Mouse (Mus musculus): ENCODE data around the gene Ltc4s. TPM values are rescaled to one million over a fixed set of nuclear protein-coding genes. Genes with fewer than 3 reads are reported as not detected.
A peak's percentile ranks its signal among the peaks of the same experiment; 100 is the strongest.

Gene Ltc4s
- polyA plus RNA-seq, 1 experiment from 2014 or later: 4.2 TPM

DNA sequence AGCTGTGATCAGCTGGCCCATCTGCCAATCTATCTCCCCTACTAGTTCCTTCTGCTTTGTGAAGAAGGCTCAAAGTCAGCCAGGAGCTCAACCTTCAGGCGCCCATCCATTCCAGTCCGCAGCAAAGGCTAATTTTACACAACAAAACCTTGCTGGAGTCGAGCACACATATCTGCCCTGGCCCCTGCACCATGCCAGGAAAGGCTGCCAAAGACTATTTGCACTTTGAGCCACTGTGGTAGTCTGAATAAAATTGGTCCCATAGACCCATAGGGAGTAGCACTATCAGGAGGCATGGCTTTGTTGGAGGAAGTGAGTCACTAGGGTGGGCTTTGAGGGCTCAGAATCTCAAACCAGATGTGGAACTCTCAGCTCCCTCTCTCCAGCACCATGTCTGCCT is 33.0 kb downstream of the Ltc4s start:
- no peak for ATAC-seq
- no peak overlapping the region for H3K9ac ChIP-seq
- 91% methylated on average over 3 of the region's 3 CpGs for WGBS
- 0 out of 2 replicates have a peak, but pooled peaks cover 3% of the 10 kb centered on the region for H3K4me1 ChIP-seq (replicated peaks)
- H3K4me3 ChIP-seq (replicated peaks): no peak overlapping the region
- H3K36me3 ChIP-seq: peaks cover 63% of the 10 kb centered on the region
- no peaks in the 10 kb centered on the region for H3K9me3 ChIP-seq
- H3K27me3 ChIP-seq (replicated peaks): no peaks in the 10 kb centered on the region
- H3K4me2 ChIP-seq (replicated peaks): no peak overlapping the region
- no peak overlapping the region for H3K27ac ChIP-seq

DNA sequence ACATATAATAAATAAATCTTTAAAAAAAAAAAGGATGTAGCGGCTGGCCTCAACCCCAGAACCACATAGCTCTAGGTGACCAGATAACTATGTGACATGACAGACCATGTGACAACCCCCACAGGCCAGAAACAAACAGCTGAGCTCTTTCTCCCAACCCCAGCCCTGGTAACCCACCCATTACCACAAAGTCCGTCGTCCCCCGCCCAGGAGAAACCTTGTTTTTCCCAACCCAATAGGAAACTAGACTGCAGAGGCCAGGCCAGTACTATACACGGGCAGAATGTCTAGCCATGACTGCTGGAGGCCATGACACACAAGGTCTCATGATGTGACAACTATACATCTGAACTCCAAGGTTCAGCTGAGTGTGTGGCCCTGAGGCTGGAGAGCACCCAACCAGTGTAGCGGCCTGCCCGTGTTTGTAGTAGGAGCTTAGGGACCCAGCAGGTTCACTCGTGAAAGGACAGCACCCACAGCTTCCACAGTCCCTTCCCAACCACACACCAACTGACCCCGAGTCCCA is 35.1 kb downstream of the Ltc4s start:
- H3K27ac ChIP-seq: no peak overlapping the region
- 89% methylated on average over 9 of the region's 9 CpGs for WGBS

GRCm38 (mm10) chr11:50201590-50201989 is 36.8 kb downstream of the Ltc4s start:
- H3K9ac ChIP-seq: no peak overlapping the region
- no peak overlapping the region for H3K27ac ChIP-seq
- no peaks in the 10 kb centered on the region for H3K27me3 ChIP-seq (replicated peaks)
- no peaks in the 10 kb centered on the region for H3K4me1 ChIP-seq (replicated peaks)
- H3K4me3 ChIP-seq (replicated peaks): no peak overlapping the region
- 87% methylated on average over 3 of the region's 3 CpGs for WGBS
- no peak overlapping the region for H3K4me2 ChIP-seq (replicated peaks)
- no peak for ATAC-seq
- H3K9me3 ChIP-seq: no peaks in the 10 kb centered on the region
- H3K36me3 ChIP-seq: peaks cover 69% of the 10 kb centered on the region

More for the DNA sequence above, 35.1 kb downstream of the Ltc4s start:
- Histone ChIP-seq H3K36me3 (peaks cover 80% of the 10 kb centered on the region), H3K4me2 (replicated peaks) (no peak overlapping the region), H3K4me1 (replicated peaks) (no peaks in the 10 kb centered on the region), H3K9me3 (no peaks in the 10 kb centered on the region), H3K9ac (no peak overlapping the region), H3K27me3 (replicated peaks) (no peaks in the 10 kb centered on the region), H3K4me3 (replicated peaks) (no peak overlapping the region)
- ATAC-seq: no peak

DNA sequence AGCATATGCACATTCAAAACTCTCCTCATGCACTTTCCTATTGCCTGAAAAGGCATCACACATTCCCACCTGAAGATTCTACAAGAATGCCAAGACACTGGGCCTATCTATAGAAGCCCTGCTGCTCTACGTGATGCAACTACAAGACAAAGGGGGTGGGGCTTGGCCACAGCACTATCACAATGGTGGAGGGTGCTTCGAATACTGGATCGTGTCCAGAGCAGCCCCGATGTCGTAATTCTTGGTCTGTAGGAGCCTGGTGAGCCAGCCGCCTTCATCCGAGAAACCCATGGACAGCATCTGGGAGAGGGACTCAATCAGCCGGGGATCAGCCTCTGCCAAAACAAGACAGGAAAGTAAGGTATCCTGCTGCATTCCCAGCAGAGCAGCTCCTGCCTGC is 37.8 kb downstream of the Ltc4s start:
- 81% methylated on average over 8 of the region's 8 CpGs for WGBS
- no peak overlapping the region for H3K27ac ChIP-seq
- peaks cover 59% of the 10 kb centered on the region for H3K36me3 ChIP-seq
- H3K9ac ChIP-seq: no peak overlapping the region
- H3K4me3 ChIP-seq (replicated peaks): no peak overlapping the region
- no peaks in the 10 kb centered on the region for H3K9me3 ChIP-seq
- no peaks in the 10 kb centered on the region for H3K4me1 ChIP-seq (replicated peaks)
- H3K27me3 ChIP-seq (replicated peaks): no peaks in the 10 kb centered on the region
- H3K4me2 ChIP-seq (replicated peaks): no peak overlapping the region
- ATAC-seq: no peak

GRCm38 (mm10) chr11:50198916-50199315 is 39.5 kb downstream of the Ltc4s start:
- WGBS: 89% methylated on average over 2 of the region's 2 CpGs
- no peak overlapping the region for H3K4me3 ChIP-seq (replicated peaks)
- H3K9me3 ChIP-seq: no peaks in the 10 kb centered on the region
- no peak for ATAC-seq
- H3K36me3 ChIP-seq: peaks cover 43% of the 10 kb centered on the region
- no peaks in the 10 kb centered on the region; the same call in 1 of the 2 replicates for H3K4me1 ChIP-seq (replicated peaks)
- H3K4me2 ChIP-seq (replicated peaks): no peak overlapping the region
- H3K27ac ChIP-seq: no peak overlapping the region
- H3K27me3 ChIP-seq (replicated peaks): no peaks in the 10 kb centered on the region
- H3K9ac ChIP-seq: no peak overlapping the region

- Histone ChIP-seq H3K9ac (no peak overlapping the region), H3K27me3 (replicated peaks) (no peaks in the 10 kb centered on the region), H3K4me3 (replicated peaks) (no peak overlapping the region), H3K4me1 (replicated peaks) (no peaks in the 10 kb centered on the region; the same call in 1 of the 2 replicates), H3K4me2 (replicated peaks) (no peak overlapping the region), H3K27ac (no peak overlapping the region), H3K36me3 (peaks cover 40% of the 10 kb centered on the region), H3K9me3 (no peaks in the 10 kb centered on the region)
- WGBS: 94% methylated on average over 4 of the region's 5 CpGs
- ATAC-seq: no peak
Observed at GRCm38 (mm10) chr11:50198219-50198846, 40.1 kb downstream of the Ltc4s start.

DNA sequence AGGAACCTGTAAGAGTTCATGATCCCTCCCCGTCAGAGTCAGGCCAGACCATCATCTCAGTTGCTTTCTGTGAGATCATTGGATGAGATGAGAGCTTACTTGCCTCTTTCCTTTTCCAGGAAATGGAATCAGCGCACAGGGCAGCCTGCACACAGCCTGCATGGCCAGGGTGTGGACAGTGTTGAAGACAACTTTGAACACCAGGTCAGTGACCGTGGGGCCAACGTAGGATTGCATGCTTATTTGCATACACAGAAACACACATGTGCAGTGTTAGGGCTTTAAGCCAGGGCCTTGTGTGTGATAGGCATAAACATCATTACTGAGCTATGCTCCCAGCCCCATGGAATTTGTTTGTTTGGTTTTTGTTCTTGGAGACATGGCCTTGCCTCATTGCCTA is 40.9 kb downstream of the Ltc4s start:
- Histone ChIP-seq H3K27ac (no peak overlapping the region), H3K36me3 (peaks cover 34% of the 10 kb centered on the region)
- 84% methylated on average over 4 of the region's 4 CpGs for WGBS

GRCm38 (mm10) chr11:50194793-50195192 is 43.6 kb downstream of the Ltc4s start:
- WGBS: 66% methylated on average over 4 of the region's 4 CpGs
- Histone ChIP-seq H3K4me3 (replicated peaks) (no peak overlapping the region), H3K36me3 (peaks cover 10% of the 10 kb centered on the region; the same call in 1 of the 2 replicates), H3K27ac (no peak overlapping the region), H3K27me3 (replicated peaks) (no peaks in the 10 kb centered on the region), H3K9me3 (no peaks in the 10 kb centered on the region), H3K4me1 (replicated peaks) (no peaks in the 10 kb centered on the region; the same call in 1 of the 2 replicates), H3K9ac (no peak overlapping the region), H3K4me2 (replicated peaks) (no peak overlapping the region)
- ATAC-seq: peak; percentile 62

More for the DNA sequence above, 40.9 kb downstream of the Ltc4s start:
- Histone ChIP-seq H3K4me3 (replicated peaks) (no peak overlapping the region), H3K9ac (no peak overlapping the region), H3K4me1 (replicated peaks) (no peaks in the 10 kb centered on the region; the same call in 1 of the 2 replicates), H3K9me3 (no peaks in the 10 kb centered on the region), H3K4me2 (replicated peaks) (no peak overlapping the region), H3K27me3 (replicated peaks) (no peaks in the 10 kb centered on the region)
- ATAC-seq: no peak

GRCm38 (mm10) chr11:50194070-50194469 is 44.3 kb downstream of the Ltc4s start:
- Histone ChIP-seq H3K9me3 (no peaks in the 10 kb centered on the region), H3K27ac (no peak overlapping the region), H3K9ac (no peak overlapping the region), H3K27me3 (replicated peaks) (no peaks in the 10 kb centered on the region), H3K36me3 (peaks cover 4% of the 10 kb centered on the region; the same call in 1 of the 2 replicates), H3K4me2 (replicated peaks) (no peak overlapping the region), H3K4me1 (replicated peaks) (no peaks in the 10 kb centered on the region; the same call in 1 of the 2 replicates), H3K4me3 (replicated peaks) (no peak overlapping the region)
- WGBS: 57% methylated on average over 7 of the region's 7 CpGs
- 0 out of 2 replicates have a peak, but pooled peaks have one; percentile 26 for ATAC-seq

GRCm38 (mm10) chr11:50192278-50192677 is 46.1 kb downstream of the Ltc4s start:
- H3K27me3 ChIP-seq (replicated peaks): no peaks in the 10 kb centered on the region
- no peaks in the 10 kb centered on the region for H3K9me3 ChIP-seq
- H3K36me3 ChIP-seq: no peaks in the 10 kb centered on the region
- H3K4me1 ChIP-seq (replicated peaks): no peaks in the 10 kb centered on the region; the same call in 1 of the 2 replicates
- no peak for ATAC-seq
- H3K4me3 ChIP-seq (replicated peaks): no peak overlapping the region
- H3K27ac ChIP-seq: no peak overlapping the region
- 81% methylated on average over 3 of the region's 3 CpGs for WGBS
- H3K9ac ChIP-seq: no peak overlapping the region
- no peak overlapping the region for H3K4me2 ChIP-seq (replicated peaks)

- no peak overlapping the region for H3K9ac ChIP-seq
- H3K27ac ChIP-seq: no peak overlapping the region
- no peak overlapping the region for H3K4me2 ChIP-seq (replicated peaks)
- H3K36me3 ChIP-seq: no peaks in the 10 kb centered on the region
- H3K4me1 ChIP-seq (replicated peaks): no peaks in the 10 kb centered on the region; the same call in 1 of the 2 replicates
- no peak overlapping the region for H3K4me3 ChIP-seq (replicated peaks)
- H3K27me3 ChIP-seq (replicated peaks): no peaks in the 10 kb centered on the region
- H3K9me3 ChIP-seq: no peaks in the 10 kb centered on the region
- ATAC-seq: no peak
- 58% methylated on average over 4 of the region's 4 CpGs for WGBS
Observed at GRCm38 (mm10) chr11:50190362-50190761, 48.1 kb downstream of the Ltc4s start.

- H3K27ac ChIP-seq: no peak overlapping the region
- no peaks in the 10 kb centered on the region for H3K9me3 ChIP-seq
- 48% methylated on average over 7 of the region's 7 CpGs for WGBS
- H3K4me1 ChIP-seq (replicated peaks): no peaks in the 10 kb centered on the region
- ATAC-seq: peak; percentile 45; the same call in 1 of the 2 replicates
- H3K27me3 ChIP-seq (replicated peaks): no peaks in the 10 kb centered on the region
- H3K4me2 ChIP-seq (replicated peaks): no peak overlapping the region
- H3K4me3 ChIP-seq (replicated peaks): no peak overlapping the region
- no peak overlapping the region for H3K9ac ChIP-seq
- no peaks in the 10 kb centered on the region for H3K36me3 ChIP-seq
Observed at GRCm38 (mm10) chr11:50188682-50189081, 49.7 kb downstream of the Ltc4s start.
